Mouse (Mus musculus) embryonic facial prominence, embryonic 10.5 days (tissue): ENCODE measurements at regions not wholly inside any gene's neighbourhood (a gene's known extent, or its start where the extent isn't known, plus 50 kb on each side); places are given as distances from the start of the nearest gene placed in this dataset.

ENCODE experiments used
- DNase-seq: peaks from one replicate; pipeline ENCODE4 v3.0.0-alpha.2; 2017; ENCODE audit warnings: low spot score
- H3K27ac ChIP-seq: fragments of 300-500 bp; sonication (generic); replicated peaks from 2 replicates; pipeline ENCODE4 v1.5.1; 2016; ENCODE audit warnings: mild to moderate bottlenecking
- H3K27me3 ChIP-seq: fragments of 300-500 bp; sonication (generic); replicated peaks from 2 replicates; pipeline ENCODE4 v1.6.1; 2016; ENCODE audit warnings: low read depth, mild to moderate bottlenecking; ENCODE audit not compliant: poor library complexity, severe bottlenecking
- H3K36me3 ChIP-seq: fragments of 300-500 bp; sonication (generic); replicated peaks from 2 replicates; pipeline ENCODE4 v1.6.1; 2016; ENCODE audit warnings: mild to moderate bottlenecking, moderate library complexity
- H3K4me1 ChIP-seq: fragments of 300-500 bp; sonication (generic); 2 replicates; pipeline ENCODE4 v1.6.1; 2016
- H3K4me3 ChIP-seq: fragments of 300-500 bp; sonication (generic); 2 replicates; pipeline ENCODE4 v1.5.1; 2016; ENCODE audit warnings: mild to moderate bottlenecking, moderate library complexity
- H3K9me3 ChIP-seq: fragments of 300-500 bp; sonication (generic); 2 replicates; pipeline ENCODE4 v1.6.1; 2016; ENCODE audit warnings: mild to moderate bottlenecking
- WGBS: fragments of 180-500 bp; shearing (Covaris S2); methylation state at CpG from one replicate; pipeline ENCODE4 v1.1.7; 2016; 5-methylcytosine and 5-hydroxymethylcytosine counted together

GRCm38 (mm10) chr1:128837361-128837760 lies 245.3 kb upstream of the Cxcr4 start:
- WGBS, result 85% methylated on average over 4 of the region's 4 CpGs
- Histone ChIP-seq H3K36me3 (no peaks in the 10 kb centered on the region), H3K4me3 (no peak overlapping the region), H3K4me1 (peaks cover 4% of the 10 kb centered on the region), H3K9me3 (no peaks in the 10 kb centered on the region), H3K27ac (no peak overlapping the region), H3K27me3 (no peaks in the 10 kb centered on the region)
- no peak for DNase-seq

- Histone ChIP-seq H3K4me3 (no peak overlapping the region), H3K9me3 (no peaks in the 10 kb centered on the region), H3K27ac (no peak overlapping the region), H3K36me3 (no peaks in the 10 kb centered on the region), H3K4me1 (peaks cover 10% of the 10 kb centered on the region), H3K27me3 (no peaks in the 10 kb centered on the region)
- no peak for DNase-seq
- WGBS, result 91% methylated on average over 8 of the region's 8 CpGs
These were observed 243.4 kb upstream of the Cxcr4 start for GRCm38 (mm10) chr1:128835510-128835909.

- Histone ChIP-seq H3K27ac (no peak overlapping the region), H3K9me3 (no peaks in the 10 kb centered on the region), H3K4me1 (peaks cover 20% of the 10 kb centered on the region), H3K27me3 (no peaks in the 10 kb centered on the region), H3K36me3 (no peaks in the 10 kb centered on the region), H3K4me3 (no peak overlapping the region)
- WGBS, result 44% methylated on average over 11 of the region's 11 CpGs
- no peak for DNase-seq
These were observed 241.1 kb upstream of the Cxcr4 start for GRCm38 (mm10) chr1:128833096-128833715.

GRCm38 (mm10) chr1:128832201-128832883 lies 240.2 kb upstream of the Cxcr4 start:
- Histone ChIP-seq H3K4me1 (peaks cover 17% of the 10 kb centered on the region; the same call in 1 of the 2 replicates), H3K9me3 (no peaks in the 10 kb centered on the region), H3K27ac (peak overlapping the region; percentile 55), H3K27me3 (no peaks in the 10 kb centered on the region), H3K4me3 (peak overlapping the region; percentile 35), H3K36me3 (no peaks in the 10 kb centered on the region)
- DNase-seq, result peak; percentile 88
- 39% methylated on average over 18 of the region's 18 CpGs for WGBS

- H3K27ac ChIP-seq, result no peak overlapping the region
These were observed 238.7 kb upstream of the Cxcr4 start for GRCm38 (mm10) chr1:128830671-128831240.

GRCm38 (mm10) chr1:128829536-128829935 lies 237.4 kb upstream of the Cxcr4 start:
- H3K9me3 ChIP-seq, result no peaks in the 10 kb centered on the region
- peaks cover 17% of the 10 kb centered on the region; the same call in 1 of the 2 replicates for H3K4me1 ChIP-seq
- H3K36me3 ChIP-seq, result no peaks in the 10 kb centered on the region
- DNase-seq, result no peak
- H3K27me3 ChIP-seq, result 0 out of 2 replicates have a peak, but pooled peaks cover 11% of the 10 kb centered on the region
- no peak overlapping the region for H3K4me3 ChIP-seq
- 31% methylated on average over 2 of the region's 2 CpGs for WGBS
- no peak overlapping the region for H3K27ac ChIP-seq

More at GRCm38 (mm10) chr1:128830671-128831240, 238.7 kb upstream of the Cxcr4 start:
- no peak for DNase-seq
- 92% methylated on average over 8 of the region's 8 CpGs for WGBS
- Histone ChIP-seq H3K4me3 (no peak overlapping the region), H3K9me3 (no peaks in the 10 kb centered on the region), H3K4me1 (peaks cover 17% of the 10 kb centered on the region; the same call in 1 of the 2 replicates), H3K36me3 (no peaks in the 10 kb centered on the region), H3K27me3 (0 out of 2 replicates have a peak, but pooled peaks cover under 1% of the 10 kb centered on the region)

- Histone ChIP-seq H3K27ac (no peak overlapping the region), H3K36me3 (no peaks in the 10 kb centered on the region), H3K4me3 (no peak overlapping the region), H3K27me3 (0 out of 2 replicates have a peak, but pooled peaks cover 11% of the 10 kb centered on the region), H3K4me1 (peaks cover 10% of the 10 kb centered on the region; the same call in 1 of the 2 replicates), H3K9me3 (no peaks in the 10 kb centered on the region)
- WGBS, result 89% methylated on average over 11 of the region's 11 CpGs
- DNase-seq, result no peak
These were observed 234.3 kb upstream of the Cxcr4 start for GRCm38 (mm10) chr1:128826419-128826818.

- Histone ChIP-seq H3K27me3 (0 out of 2 replicates have a peak, but pooled peaks cover 11% of the 10 kb centered on the region), H3K36me3 (no peaks in the 10 kb centered on the region), H3K27ac (no peak overlapping the region), H3K9me3 (no peaks in the 10 kb centered on the region), H3K4me1 (peaks cover 10% of the 10 kb centered on the region; the same call in 1 of the 2 replicates), H3K4me3 (no peak overlapping the region)
- 71% methylated on average over 11 of the region's 11 CpGs for WGBS
- DNase-seq, result no peak
These were observed 233.0 kb upstream of the Cxcr4 start for GRCm38 (mm10) chr1:128824916-128825683.

GRCm38 (mm10) chr1:128824235-128824634 lies 232.1 kb upstream of the Cxcr4 start:
- DNase-seq, result peak; percentile 82
- no peak overlapping the region for H3K27ac ChIP-seq
- peaks cover 8% of the 10 kb centered on the region; the same call in 1 of the 2 replicates for H3K4me1 ChIP-seq
- H3K9me3 ChIP-seq, result no peaks in the 10 kb centered on the region
- no peaks in the 10 kb centered on the region for H3K36me3 ChIP-seq
- 0 out of 2 replicates have a peak, but pooled peaks cover 11% of the 10 kb centered on the region for H3K27me3 ChIP-seq
- H3K4me3 ChIP-seq, result no peak overlapping the region
- 9% methylated on average over 8 of the region's 8 CpGs for WGBS

GRCm38 (mm10) chr1:128821991-128822390 lies 229.9 kb upstream of the Cxcr4 start:
- no peak overlapping the region for H3K27ac ChIP-seq
- H3K4me1 ChIP-seq, result no peaks in the 10 kb centered on the region
- H3K4me3 ChIP-seq, result no peak overlapping the region

GRCm38 (mm10) chr1:128820527-128820926 lies 228.4 kb upstream of the Cxcr4 start:
- no peak for DNase-seq
- Histone ChIP-seq H3K4me1 (no peaks in the 10 kb centered on the region), H3K4me3 (no peak overlapping the region), H3K27ac (no peak overlapping the region), H3K9me3 (no peaks in the 10 kb centered on the region), H3K36me3 (no peaks in the 10 kb centered on the region), H3K27me3 (0 out of 2 replicates have a peak, but pooled peaks cover 8% of the 10 kb centered on the region)
- whole genome bisulfite sequencing, result 96% methylated on average over 1 of the region's 1 CpGs

More at GRCm38 (mm10) chr1:128821991-128822390, 229.9 kb upstream of the Cxcr4 start:
- Histone ChIP-seq H3K36me3 (no peaks in the 10 kb centered on the region), H3K27me3 (0 out of 2 replicates have a peak, but pooled peaks cover 11% of the 10 kb centered on the region), H3K9me3 (no peaks in the 10 kb centered on the region)
- DNase-seq, result no peak
- WGBS, result 78% methylated on average over 6 of the region's 6 CpGs

GRCm38 (mm10) chr1:128819611-128820010 lies 227.5 kb upstream of the Cxcr4 start:
- WGBS, result 90% methylated on average over 6 of the region's 6 CpGs
- no peaks in the 10 kb centered on the region for H3K4me1 ChIP-seq
- DNase-seq, result no peak
- H3K9me3 ChIP-seq, result no peaks in the 10 kb centered on the region
- no peak overlapping the region for H3K27ac ChIP-seq
- no peak overlapping the region for H3K4me3 ChIP-seq
- no peaks in the 10 kb centered on the region for H3K27me3 ChIP-seq
- no peaks in the 10 kb centered on the region for H3K36me3 ChIP-seq
